Mouse (Mus musculus) ES-Bruce4 (cell line): ENCODE data around the gene Zfp652. TPM values are rescaled to one million over a fixed set of nuclear protein-coding genes. Genes with fewer than 3 reads are reported as not detected.

Source experiments
- H3K27ac ChIP-seq: 2 replicates; pipeline ENCODE4 v1.5.1; 2012; ENCODE audit warnings: low read length, inconsistent platforms; ENCODE audit not compliant: insufficient read depth
- H3K27me3 ChIP-seq: 2 replicates; pipeline ENCODE4 v1.6.1; 2012; ENCODE audit warnings: mild to moderate bottlenecking, low read length, inconsistent platforms; ENCODE audit not compliant: control insufficient read depth, poor library complexity, insufficient read depth, severe bottlenecking
- H3K36me3 ChIP-seq: 2 replicates; pipeline ENCODE4 v1.6.1; 2012; ENCODE audit warnings: inconsistent platforms, mild to moderate bottlenecking, low read length, moderate library complexity; ENCODE audit not compliant: control insufficient read depth, poor library complexity, insufficient read depth, severe bottlenecking
- H3K4me1 ChIP-seq: one replicate; pipeline ENCODE4 v1.8.1; 2011; ENCODE audit warnings: low read length; ENCODE audit not compliant: control insufficient read depth, insufficient read depth
- H3K4me3 ChIP-seq: 2 replicates; pipeline ENCODE4 v1.5.1; 2011; ENCODE audit warnings: low read depth, mild to moderate bottlenecking, low read length
- H3K9ac ChIP-seq: 2 replicates; pipeline ENCODE4 v1.6.1; 2012; ENCODE audit warnings: low read depth, mild to moderate bottlenecking, inconsistent platforms; ENCODE audit not compliant: poor library complexity, severe bottlenecking
- H3K9me3 ChIP-seq: replicated peaks from 2 replicates; pipeline ENCODE4 v1.6.1; 2012; ENCODE audit warnings: mild to moderate bottlenecking, low read length, inconsistent platforms; ENCODE audit not compliant: control insufficient read depth, poor library complexity, insufficient read depth, severe bottlenecking
- CTCF ChIP-seq: IDR thresholded peaks from one replicate; pipeline ENCODE4 v1.8.1; 2011; ENCODE audit warnings: low read depth, low read length
- EP300 ChIP-seq: IDR thresholded peaks from 2 replicates; pipeline ENCODE4 v1.6.1; 2011; ENCODE audit warnings: low read depth, low read length; ENCODE audit not compliant: insufficient read depth
- POLR2A ChIP-seq: IDR thresholded peaks from one replicate; pipeline ENCODE4 v1.8.1; 2011; ENCODE audit warnings: low read length; ENCODE audit not compliant: insufficient read depth
- polyA plus RNA-seq: library from polyadenylated mRNA; stranded (reverse); fragments of >200 nt; gene quantifications from 2 replicates; pipeline ENCODE4 v1.2.4, GENCODE M21; 2011; ENCODE audit warnings: low read depth; ENCODE audit not compliant: missing spikeins, insufficient read depth, insufficient read length

The Zfp652 gene
- polyA plus RNA-seq, 1 experiment = 41.4 TPM

DNA sequence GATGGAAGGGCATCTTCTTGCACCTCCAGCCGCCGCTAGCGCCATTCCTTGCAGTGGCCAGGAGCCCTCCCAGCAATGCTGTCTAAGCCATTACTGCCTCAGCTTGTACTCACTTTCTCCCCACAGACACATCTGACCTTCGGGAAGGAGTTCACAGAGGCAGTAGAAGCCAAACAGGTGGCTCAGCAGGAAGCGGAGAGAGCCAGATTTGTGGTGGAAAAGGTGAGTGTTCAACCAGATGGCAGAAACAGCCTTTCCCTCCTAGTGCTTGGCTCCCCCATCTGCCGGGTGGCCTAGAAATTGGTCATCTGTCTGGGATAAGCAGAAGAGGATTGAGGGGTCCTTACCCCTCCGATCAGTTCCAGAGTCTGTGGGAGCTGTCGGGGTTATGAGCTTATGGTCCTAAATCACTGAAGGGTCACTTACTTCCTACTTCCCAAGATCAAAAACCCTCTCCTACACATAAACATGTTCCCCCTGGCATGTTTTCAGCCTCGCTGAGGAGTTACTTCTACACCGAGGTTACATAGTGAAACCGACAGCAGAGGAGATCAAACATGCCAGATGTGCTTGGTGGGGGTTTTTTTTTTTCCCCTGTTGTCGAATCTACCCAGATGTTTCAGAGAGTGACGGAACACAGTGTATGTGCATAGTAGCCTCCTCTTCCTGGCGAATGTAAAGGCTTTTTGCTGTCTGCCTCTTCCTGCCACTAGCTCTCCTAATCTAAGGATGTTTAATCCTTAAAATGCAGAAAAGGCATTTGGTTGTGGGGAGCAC lies 34.4 kb upstream of the Zfp652 start:
- H3K36me3 ChIP-seq = peaks cover 50% of the 10 kb centered on the region
- no peak overlapping the region for H3K4me3 ChIP-seq
- no peaks in the 10 kb centered on the region for H3K9me3 ChIP-seq
- no peak overlapping the region for H3K27ac ChIP-seq
- TF ChIP-seq CTCF (no peak), POLR2A (no peak), EP300 (no peak)
- H3K27me3 ChIP-seq = no peaks in the 10 kb centered on the region
- H3K9ac ChIP-seq = no peak overlapping the region
- no peaks in the 10 kb centered on the region for H3K4me1 ChIP-seq

DNA sequence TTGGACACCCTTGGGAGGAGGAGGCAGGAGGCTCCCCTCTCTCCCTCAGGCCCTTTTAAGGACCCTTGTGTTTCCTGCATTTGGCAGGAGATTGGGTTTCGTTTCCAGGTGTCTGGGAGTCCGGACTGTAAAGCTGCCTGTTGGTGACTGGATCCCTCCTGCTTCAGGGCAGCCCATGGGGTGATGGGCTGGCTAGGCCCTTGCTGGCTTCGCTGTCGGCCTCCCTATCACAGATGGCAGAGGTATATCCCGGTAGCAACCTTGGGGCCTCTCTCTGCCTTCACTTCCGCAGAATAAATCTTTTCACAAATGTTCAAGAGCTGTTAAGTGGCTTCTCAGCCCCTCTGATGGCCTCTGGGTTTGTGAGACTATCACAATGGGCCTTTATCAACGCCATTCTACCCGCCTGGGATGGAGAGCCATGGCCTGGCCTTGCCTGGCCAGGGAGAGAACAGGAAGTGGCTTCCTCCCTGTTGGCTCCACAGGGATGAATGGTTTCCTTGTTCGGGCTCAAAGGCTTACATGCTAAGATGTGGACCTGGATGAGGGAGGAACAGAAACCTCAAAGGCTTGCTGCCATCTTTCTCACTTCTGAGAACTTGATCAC lies 30.4 kb upstream of the Zfp652 start:
- H3K27ac ChIP-seq = no peak overlapping the region
- H3K4me3 ChIP-seq = no peak overlapping the region

GRCm38 (mm10) chr11:95682946-95683345 lies 29.5 kb upstream of the Zfp652 start:
- Histone ChIP-seq H3K36me3 (peaks cover 24% of the 10 kb centered on the region), H3K9ac (no peak overlapping the region), H3K4me1 (no peaks in the 10 kb centered on the region), H3K27ac (no peak overlapping the region), H3K4me3 (no peak overlapping the region), H3K27me3 (no peaks in the 10 kb centered on the region), H3K9me3 (no peaks in the 10 kb centered on the region)
- no peak for TF ChIP-seq CTCF
- no peak for TF ChIP-seq POLR2A
- no peak for TF ChIP-seq EP300

More for the DNA sequence above, 30.4 kb upstream of the Zfp652 start:
- Histone ChIP-seq H3K9ac (no peak overlapping the region), H3K9me3 (no peaks in the 10 kb centered on the region), H3K4me1 (no peaks in the 10 kb centered on the region), H3K27me3 (no peaks in the 10 kb centered on the region), H3K36me3 (peaks cover 32% of the 10 kb centered on the region)
- TF ChIP-seq POLR2A (no peak), CTCF (no peak), EP300 (no peak)

DNA sequence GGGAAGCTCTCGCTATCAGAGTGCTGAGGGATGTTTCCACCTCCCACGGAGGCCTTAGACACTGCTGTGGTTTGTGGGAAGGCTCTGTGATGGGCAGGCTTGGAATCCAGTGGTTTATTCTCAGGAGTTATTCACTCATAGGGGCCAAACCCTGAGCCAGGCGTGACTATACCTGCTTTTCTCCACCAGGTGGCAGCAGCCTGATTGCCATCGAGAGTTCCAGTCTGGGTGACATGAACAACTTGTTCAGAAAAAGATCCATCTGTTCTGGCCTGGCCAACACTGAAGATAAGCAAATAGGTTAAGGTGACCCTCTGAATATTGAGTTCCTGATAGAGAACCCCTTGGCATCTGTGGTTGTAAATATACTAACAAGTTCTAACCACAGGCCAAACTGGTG lies 26.4 kb upstream of the Zfp652 start:
- no peak overlapping the region for H3K4me3 ChIP-seq
- TF ChIP-seq EP300 = no peak
- TF ChIP-seq CTCF = peak; percentile 88
- no peak overlapping the region for H3K27ac ChIP-seq
- H3K9ac ChIP-seq = no peak overlapping the region
- H3K27me3 ChIP-seq = no peaks in the 10 kb centered on the region
- no peaks in the 10 kb centered on the region for H3K9me3 ChIP-seq
- H3K4me1 ChIP-seq = no peaks in the 10 kb centered on the region
- H3K36me3 ChIP-seq = no peaks in the 10 kb centered on the region; the same call in 1 of the 2 replicates

DNA sequence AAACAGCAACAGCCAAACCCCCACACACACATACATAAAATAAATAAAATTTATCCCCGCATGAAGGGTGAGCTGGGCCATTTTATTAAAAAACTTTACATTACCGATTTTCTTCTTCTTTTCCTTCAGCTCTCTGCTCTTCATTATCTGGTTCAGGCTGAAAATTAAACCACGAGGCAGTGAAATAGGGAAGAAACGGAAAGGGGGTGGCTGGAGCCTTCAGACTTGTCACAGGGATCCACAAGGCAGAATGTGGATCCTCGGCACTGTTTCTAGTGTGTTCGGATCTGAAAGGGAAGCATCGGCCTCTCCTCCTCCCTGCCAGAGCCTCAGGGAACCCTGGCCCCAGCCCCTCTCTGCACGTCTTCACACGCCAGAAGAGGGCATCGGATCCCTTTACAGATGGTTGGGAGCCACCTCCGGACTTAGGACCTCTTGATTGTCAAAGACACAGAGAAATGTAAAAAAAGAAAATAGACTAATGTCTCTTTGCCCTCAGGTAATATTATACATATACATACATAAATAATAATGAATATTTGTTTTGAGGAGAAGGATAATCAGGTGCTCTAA lies 25.3 kb upstream of the Zfp652 start:
- no peaks in the 10 kb centered on the region for H3K27me3 ChIP-seq
- H3K4me1 ChIP-seq = no peaks in the 10 kb centered on the region
- no peak overlapping the region for H3K27ac ChIP-seq
- no peak overlapping the region for H3K4me3 ChIP-seq
- H3K9ac ChIP-seq = no peak overlapping the region
- no peak for TF ChIP-seq EP300
- TF ChIP-seq CTCF = peak; percentile 46
- H3K36me3 ChIP-seq = no peaks in the 10 kb centered on the region
- H3K9me3 ChIP-seq = no peaks in the 10 kb centered on the region

- H3K36me3 ChIP-seq = no peaks in the 10 kb centered on the region
- no peak for TF ChIP-seq CTCF
- no peak for TF ChIP-seq EP300
- TF ChIP-seq POLR2A = no peak
- no peak overlapping the region for H3K27ac ChIP-seq
- no peak overlapping the region for H3K4me3 ChIP-seq
- H3K9ac ChIP-seq = no peak overlapping the region
- no peaks in the 10 kb centered on the region for H3K27me3 ChIP-seq
- H3K9me3 ChIP-seq = no peaks in the 10 kb centered on the region
- peaks cover 1% of the 10 kb centered on the region for H3K4me1 ChIP-seq
Observed at GRCm38 (mm10) chr11:95688515-95688914, 24.0 kb upstream of the Zfp652 start.
